Mouse (Mus musculus): ENCODE measurements around the gene Actb. TPM values are rescaled to one million over a fixed set of nuclear protein-coding genes. Genes with fewer than 3 reads are reported as not detected.

The Actb gene
- polyA plus RNA-seq, 1 experiment from 2014 or later = 16,656 TPM

- Histone ChIP-seq H3K4me3 (ENCODE audit: low read depth, low read length) (no peak overlapping the region), H3K4me2 (replicated peaks; ENCODE audit: low read depth, low read length) (no peak overlapping the region), H3K27me3 (ENCODE audit: control insufficient read depth, insufficient read depth, low read length) (no peaks in the 10 kb centered on the region), H3K27ac (ENCODE audit: low read depth, low read length) (no peak overlapping the region), H3K9ac (ENCODE audit: low read depth, low read length) (no peak overlapping the region), H3K4me1 (replicated peaks; ENCODE audit: control insufficient read depth, insufficient read depth, low read length) (no peaks in the 10 kb centered on the region), H3K9me3 (ENCODE audit: control insufficient read depth, low read length) (no peaks in the 10 kb centered on the region), H3K36me3 (ENCODE audit: control insufficient read depth, insufficient read depth, low read length) (no peaks in the 10 kb centered on the region)
- WGBS = 81% methylated on average over 7 of the region's 7 CpGs
- ATAC-seq (ENCODE audit: low FRiP score) (no peak), DNase-seq (ENCODE audit: low spot score) (no peak)
Observed at GRCm38 (mm10) chr5:142916593-142916992, 10.0 kb upstream of the Actb start.

GRCm38 (mm10) chr5:142915231-142915630 is 8.7 kb upstream of the Actb start:
- no peak for ATAC-seq (ENCODE audit: low FRiP score)
- no peak overlapping the region for H3K4me3 ChIP-seq (ENCODE audit: low read depth, low read length)
- no peaks in the 10 kb centered on the region for H3K36me3 ChIP-seq (ENCODE audit: control insufficient read depth, insufficient read depth, low read length)
- 87% methylated on average over 11 of the region's 11 CpGs for WGBS
- no peaks in the 10 kb centered on the region for H3K27me3 ChIP-seq (ENCODE audit: control insufficient read depth, insufficient read depth, low read length)
- H3K9ac ChIP-seq (ENCODE audit: low read depth, low read length) = no peak overlapping the region
- H3K27ac ChIP-seq (ENCODE audit: low read depth, low read length) = no peak overlapping the region
- no peak overlapping the region for H3K4me2 ChIP-seq (replicated peaks; ENCODE audit: low read depth, low read length)
- no peak for DNase-seq (ENCODE audit: low spot score)
- no peaks in the 10 kb centered on the region for H3K9me3 ChIP-seq (ENCODE audit: control insufficient read depth, low read length)
- H3K4me1 ChIP-seq (replicated peaks; ENCODE audit: control insufficient read depth, insufficient read depth, low read length) = no peaks in the 10 kb centered on the region

- Histone ChIP-seq H3K9ac (ENCODE audit: low read depth, low read length) (no peak overlapping the region), H3K27me3 (ENCODE audit: control insufficient read depth, insufficient read depth, low read length) (no peaks in the 10 kb centered on the region), H3K27ac (ENCODE audit: low read depth, low read length) (no peak overlapping the region), H3K4me2 (replicated peaks; ENCODE audit: low read depth, low read length) (no peak overlapping the region), H3K36me3 (ENCODE audit: control insufficient read depth, insufficient read depth, low read length) (no peaks in the 10 kb centered on the region), H3K4me1 (replicated peaks; ENCODE audit: control insufficient read depth, insufficient read depth, low read length) (peaks cover 5% of the 10 kb centered on the region; the same call in 1 of the 2 replicates), H3K4me3 (ENCODE audit: low read depth, low read length) (no peak overlapping the region), H3K9me3 (ENCODE audit: control insufficient read depth, low read length) (no peaks in the 10 kb centered on the region)
- ATAC-seq (ENCODE audit: low FRiP score) = no peak
- 88% methylated on average over 4 of the region's 4 CpGs for WGBS
- DNase-seq (ENCODE audit: low spot score) = no peak
Observed at GRCm38 (mm10) chr5:142912739-142913138, 6.2 kb upstream of the Actb start.

GRCm38 (mm10) chr5:142912320-142912719 is 5.8 kb upstream of the Actb start:
- peaks cover 9% of the 10 kb centered on the region; the same call in 1 of the 2 replicates for H3K4me1 ChIP-seq (replicated peaks; ENCODE audit: control insufficient read depth, insufficient read depth, low read length)
- no peak overlapping the region for H3K4me2 ChIP-seq (replicated peaks; ENCODE audit: low read depth, low read length)
- ATAC-seq (ENCODE audit: low FRiP score) (no peak), DNase-seq (ENCODE audit: low spot score) (no peak)
- H3K9me3 ChIP-seq (ENCODE audit: control insufficient read depth, low read length) = no peaks in the 10 kb centered on the region
- H3K27ac ChIP-seq (ENCODE audit: low read depth, low read length) = no peak overlapping the region
- no peaks in the 10 kb centered on the region for H3K27me3 ChIP-seq (ENCODE audit: control insufficient read depth, insufficient read depth, low read length)
- H3K36me3 ChIP-seq (ENCODE audit: control insufficient read depth, insufficient read depth, low read length) = no peaks in the 10 kb centered on the region
- WGBS = 89% methylated on average over 3 of the region's 3 CpGs
- H3K4me3 ChIP-seq (ENCODE audit: low read depth, low read length) = no peak overlapping the region
- no peak overlapping the region for H3K9ac ChIP-seq (ENCODE audit: low read depth, low read length)

GRCm38 (mm10) chr5:142911629-142912028 is 5.1 kb upstream of the Actb start:
- no peak overlapping the region for H3K9ac ChIP-seq (ENCODE audit: low read depth, low read length)
- ATAC-seq (ENCODE audit: low FRiP score) (no peak), DNase-seq (ENCODE audit: low spot score) (no peak)
- WGBS = 83% methylated on average over 2 of the region's 2 CpGs
- no peak overlapping the region for H3K4me2 ChIP-seq (replicated peaks; ENCODE audit: low read depth, low read length)
- H3K4me1 ChIP-seq (replicated peaks; ENCODE audit: control insufficient read depth, insufficient read depth, low read length) = peaks cover 11% of the 10 kb centered on the region; the same call in 1 of the 2 replicates
- no peaks in the 10 kb centered on the region for H3K36me3 ChIP-seq (ENCODE audit: control insufficient read depth, insufficient read depth, low read length)
- no peak overlapping the region for H3K27ac ChIP-seq (ENCODE audit: low read depth, low read length)
- H3K4me3 ChIP-seq (ENCODE audit: low read depth, low read length) = no peak overlapping the region
- no peaks in the 10 kb centered on the region for H3K27me3 ChIP-seq (ENCODE audit: control insufficient read depth, insufficient read depth, low read length)
- no peaks in the 10 kb centered on the region for H3K9me3 ChIP-seq (ENCODE audit: control insufficient read depth, low read length)

GRCm38 (mm10) chr5:142909576-142910278 is 3.2 kb upstream of the Actb start:
- Histone ChIP-seq H3K4me2 (replicated peaks; ENCODE audit: low read depth, low read length) (no peak overlapping the region), H3K36me3 (ENCODE audit: control insufficient read depth, insufficient read depth, low read length) (peaks cover 7% of the 10 kb centered on the region; the same call in 1 of the 2 replicates), H3K27me3 (ENCODE audit: control insufficient read depth, insufficient read depth, low read length) (no peaks in the 10 kb centered on the region), H3K9ac (ENCODE audit: low read depth, low read length) (no peak overlapping the region), H3K27ac (ENCODE audit: low read depth, low read length) (peak overlapping the region; percentile 58; the same call in 1 of the 2 replicates), H3K9me3 (ENCODE audit: control insufficient read depth, low read length) (no peaks in the 10 kb centered on the region), H3K4me3 (ENCODE audit: low read depth, low read length) (no peak overlapping the region), H3K4me1 (replicated peaks; ENCODE audit: control insufficient read depth, insufficient read depth, low read length) (peaks cover 11% of the 10 kb centered on the region; the same call in 1 of the 2 replicates)
- ATAC-seq (ENCODE audit: low FRiP score) (no peak), DNase-seq (ENCODE audit: low spot score) (no peak)
- WGBS = 58% methylated on average over 8 of the region's 8 CpGs

- 24% methylated on average over 5 of the region's 5 CpGs for WGBS
- no peak overlapping the region for H3K4me3 ChIP-seq (ENCODE audit: low read depth, low read length)
- peaks cover 8% of the 10 kb centered on the region; the same call in 1 of the 2 replicates for H3K36me3 ChIP-seq (ENCODE audit: control insufficient read depth, insufficient read depth, low read length)
- H3K4me2 ChIP-seq (replicated peaks; ENCODE audit: low read depth, low read length) = no peak overlapping the region
- no peaks in the 10 kb centered on the region for H3K27me3 ChIP-seq (ENCODE audit: control insufficient read depth, insufficient read depth, low read length)
- no peak overlapping the region for H3K9ac ChIP-seq (ENCODE audit: low read depth, low read length)
- DNase-seq (ENCODE audit: low spot score) (no peak), ATAC-seq (ENCODE audit: low FRiP score) (no peak)
- H3K4me1 ChIP-seq (replicated peaks; ENCODE audit: control insufficient read depth, insufficient read depth, low read length) = peaks cover 11% of the 10 kb centered on the region; the same call in 1 of the 2 replicates
- H3K9me3 ChIP-seq (ENCODE audit: control insufficient read depth, low read length) = no peaks in the 10 kb centered on the region
- peak overlapping the region; percentile 58; the same call in 1 of the 2 replicates for H3K27ac ChIP-seq (ENCODE audit: low read depth, low read length)
Observed at GRCm38 (mm10) chr5:142908941-142909575, 2.5 kb upstream of the Actb start.

- Histone ChIP-seq H3K9me3 (ENCODE audit: control insufficient read depth, low read length) (no peaks in the 10 kb centered on the region), H3K4me1 (replicated peaks; ENCODE audit: control insufficient read depth, insufficient read depth, low read length) (peaks cover 11% of the 10 kb centered on the region; the same call in 1 of the 2 replicates), H3K27ac (ENCODE audit: low read depth, low read length) (no peak overlapping the region; the same call in 1 of the 2 replicates), H3K36me3 (ENCODE audit: control insufficient read depth, insufficient read depth, low read length) (peaks cover 9% of the 10 kb centered on the region), H3K9ac (ENCODE audit: low read depth, low read length) (0 out of 2 replicates have a peak overlapping the region, but pooled peaks have one; percentile 25), H3K27me3 (ENCODE audit: control insufficient read depth, insufficient read depth, low read length) (no peaks in the 10 kb centered on the region), H3K4me2 (replicated peaks; ENCODE audit: low read depth, low read length) (no peak overlapping the region), H3K4me3 (ENCODE audit: low read depth, low read length) (no peak overlapping the region)
- ATAC-seq (ENCODE audit: low FRiP score) (no peak), DNase-seq (ENCODE audit: low spot score) (no peak)
- 84% methylated on average over 5 of the region's 5 CpGs for WGBS
Observed at GRCm38 (mm10) chr5:142907803-142908559, 1.4 kb upstream of the Actb start.
